Mouse (Mus musculus): Measurements from ENCODE around the gene Zfp507. TPM values are rescaled to one million over a fixed set of nuclear protein-coding genes. Genes with fewer than 3 reads are reported as not detected.
A peak's percentile ranks its signal among the peaks of the same experiment; 100 is the strongest.

The Zfp507 gene
- polyA plus RNA-seq, 1 experiment from 2014 or later = 20.3 TPM

- H3K4me1 ChIP-seq = no peaks in the 10 kb centered on the region
- H3K4me2 ChIP-seq = no peak overlapping the region
- H3K27me3 ChIP-seq = no peaks in the 10 kb centered on the region
- no peak overlapping the region for H3K4me3 ChIP-seq (replicated peaks)
- H3K36me3 ChIP-seq = peaks cover 56% of the 10 kb centered on the region
- no peak overlapping the region for H3K9ac ChIP-seq
- H3K27ac ChIP-seq = no peak overlapping the region
- ATAC-seq (replicated peaks; ENCODE audit: low FRiP score) = no peak
- WGBS = 92% methylated on average over 8 of the region's 8 CpGs
- no peaks in the 10 kb centered on the region for H3K9me3 ChIP-seq (replicated peaks)
Observed at GRCm38 (mm10) chr7:35772347-35772746, 30.5 kb downstream of the Zfp507 start.

- no peak for ATAC-seq (replicated peaks; ENCODE audit: low FRiP score)
- Histone ChIP-seq H3K4me3 (replicated peaks) (no peak overlapping the region), H3K4me1 (no peaks in the 10 kb centered on the region), H3K27me3 (no peaks in the 10 kb centered on the region), H3K27ac (no peak overlapping the region), H3K9ac (no peak overlapping the region), H3K9me3 (replicated peaks) (no peaks in the 10 kb centered on the region), H3K4me2 (no peak overlapping the region), H3K36me3 (peaks cover 45% of the 10 kb centered on the region)
Observed at GRCm38 (mm10) chr7:35771106-35771505, 31.7 kb downstream of the Zfp507 start.

- Histone ChIP-seq H3K9me3 (replicated peaks) (no peaks in the 10 kb centered on the region), H3K4me3 (replicated peaks) (no peak overlapping the region), H3K9ac (no peak overlapping the region), H3K4me2 (no peak overlapping the region), H3K36me3 (peaks cover 35% of the 10 kb centered on the region), H3K27ac (no peak overlapping the region), H3K27me3 (no peaks in the 10 kb centered on the region), H3K4me1 (no peaks in the 10 kb centered on the region)
- WGBS = 87% methylated on average over 7 of the region's 7 CpGs
- no peak for ATAC-seq (replicated peaks; ENCODE audit: low FRiP score)
Observed at GRCm38 (mm10) chr7:35770122-35770521, 32.7 kb downstream of the Zfp507 start.

GRCm38 (mm10) chr7:35764461-35764860, 38.3 kb downstream of the Zfp507 start:
- no peak for ATAC-seq (replicated peaks; ENCODE audit: low FRiP score)
- no peak overlapping the region for H3K27ac ChIP-seq
- no peak overlapping the region for H3K4me3 ChIP-seq (replicated peaks)
- H3K36me3 ChIP-seq = no peaks in the 10 kb centered on the region
- no peak overlapping the region for H3K4me2 ChIP-seq
- no peaks in the 10 kb centered on the region; the same call in 1 of the 2 replicates for H3K9me3 ChIP-seq (replicated peaks)
- no peak overlapping the region for H3K9ac ChIP-seq
- 87% methylated on average over 11 of the region's 11 CpGs for WGBS
- no peaks in the 10 kb centered on the region for H3K27me3 ChIP-seq
- H3K4me1 ChIP-seq = no peaks in the 10 kb centered on the region

- no peak for ATAC-seq (replicated peaks; ENCODE audit: low FRiP score)
- Histone ChIP-seq H3K4me2 (no peak overlapping the region), H3K4me3 (replicated peaks) (no peak overlapping the region), H3K27me3 (no peaks in the 10 kb centered on the region), H3K9ac (no peak overlapping the region), H3K36me3 (no peaks in the 10 kb centered on the region), H3K27ac (no peak overlapping the region), H3K4me1 (no peaks in the 10 kb centered on the region), H3K9me3 (replicated peaks) (no peaks in the 10 kb centered on the region; the same call in 1 of the 2 replicates)
- 74% methylated on average over 5 of the region's 5 CpGs for WGBS
Observed at GRCm38 (mm10) chr7:35761801-35762200, 41.0 kb downstream of the Zfp507 start.

GRCm38 (mm10) chr7:35759602-35760001, 43.2 kb downstream of the Zfp507 start:
- 21% methylated on average over 2 of the region's 2 CpGs for WGBS
- Histone ChIP-seq H3K27me3 (no peaks in the 10 kb centered on the region), H3K36me3 (no peaks in the 10 kb centered on the region), H3K4me1 (peaks cover 3% of the 10 kb centered on the region; the same call in 1 of the 2 replicates), H3K9ac (no peak overlapping the region), H3K4me3 (replicated peaks) (no peak overlapping the region), H3K4me2 (no peak overlapping the region), H3K9me3 (replicated peaks) (no peaks in the 10 kb centered on the region; the same call in 1 of the 2 replicates), H3K27ac (no peak overlapping the region)
- no peak for ATAC-seq (replicated peaks; ENCODE audit: low FRiP score)

- H3K9ac ChIP-seq = no peak overlapping the region
- 46% methylated on average over 14 of the region's 14 CpGs for WGBS
Observed at GRCm38 (mm10) chr7:35756510-35757440, 46.0 kb downstream of the Zfp507 start.

GRCm38 (mm10) chr7:35754886-35755168, 48.0 kb downstream of the Zfp507 start:
- Histone ChIP-seq H3K9ac (peak overlapping the region; percentile 68; the same call in 1 of the 2 replicates), H3K4me1 (peaks cover 16% of the 10 kb centered on the region), H3K27ac (peak overlapping the region; percentile 78), H3K36me3 (peaks cover 17% of the 10 kb centered on the region), H3K9me3 (replicated peaks) (no peaks in the 10 kb centered on the region), H3K27me3 (no peaks in the 10 kb centered on the region), H3K4me3 (replicated peaks) (peak overlapping the region; percentile 83), H3K4me2 (peak overlapping the region; percentile 93)
- WGBS = 75% methylated on average over 4 of the region's 4 CpGs
- no peak for ATAC-seq (replicated peaks; ENCODE audit: low FRiP score)

More at GRCm38 (mm10) chr7:35756510-35757440, 46.0 kb downstream of the Zfp507 start:
- H3K4me1 ChIP-seq = peaks cover 16% of the 10 kb centered on the region
- H3K4me3 ChIP-seq (replicated peaks) = no peak overlapping the region
- H3K9me3 ChIP-seq (replicated peaks) = no peaks in the 10 kb centered on the region; the same call in 1 of the 2 replicates
- H3K27ac ChIP-seq = no peak overlapping the region
- H3K4me2 ChIP-seq = no peak overlapping the region
- H3K36me3 ChIP-seq = 0 out of 2 replicates have a peak, but pooled peaks cover 4% of the 10 kb centered on the region
- H3K27me3 ChIP-seq = no peaks in the 10 kb centered on the region
- ATAC-seq (replicated peaks; ENCODE audit: low FRiP score) = no peak

GRCm38 (mm10) chr7:35754033-35754885, 48.5 kb downstream of the Zfp507 start, which contains the start of gene Dpy19l3:
Dpy19l3 (minus strand) TSS chr7:35754454.
- peak within 1 kb of the TSS; percentile 93 for H3K4me2 ChIP-seq
- peak within 1 kb of the TSS; percentile 78 for H3K27ac ChIP-seq
- no peaks in the 10 kb centered on the region for H3K27me3 ChIP-seq
- H3K4me1 ChIP-seq = peaks cover 16% of the 10 kb centered on the region
- H3K9ac ChIP-seq = peak within 1 kb of the TSS; percentile 68
- under 1% methylated on average over 69 of the region's 70 CpGs for WGBS
- H3K4me3 ChIP-seq (replicated peaks) = peak within 1 kb of the TSS; percentile 83
- H3K9me3 ChIP-seq (replicated peaks) = no peaks in the 10 kb centered on the region
- peak; percentile 97 for ATAC-seq (replicated peaks; ENCODE audit: low FRiP score)
- peaks cover 23% of the 10 kb centered on the region for H3K36me3 ChIP-seq

- Histone ChIP-seq H3K9ac (peak overlapping the region; percentile 68), H3K27me3 (no peaks in the 10 kb centered on the region), H3K36me3 (peaks cover 31% of the 10 kb centered on the region), H3K27ac (peak overlapping the region; percentile 55; the same call in 1 of the 2 replicates), H3K4me1 (peaks cover 16% of the 10 kb centered on the region), H3K4me3 (replicated peaks) (peak overlapping the region; percentile 83), H3K9me3 (replicated peaks) (no peaks in the 10 kb centered on the region), H3K4me2 (peak overlapping the region; percentile 93)
- peak; percentile 61 for ATAC-seq (replicated peaks; ENCODE audit: low FRiP score)
- 7% methylated on average over 15 of the region's 15 CpGs for WGBS
Observed at GRCm38 (mm10) chr7:35753319-35754032, 49.3 kb downstream of the Zfp507 start.

GRCm38 (mm10) chr7:35750873-35751272, 51.9 kb downstream of the Zfp507 start:
- Histone ChIP-seq H3K4me1 (peaks cover 18% of the 10 kb centered on the region), H3K36me3 (peaks cover 49% of the 10 kb centered on the region), H3K9me3 (replicated peaks) (no peaks in the 10 kb centered on the region), H3K27ac (no peak overlapping the region), H3K9ac (no peak overlapping the region), H3K4me2 (no peak overlapping the region), H3K4me3 (replicated peaks) (no peak overlapping the region), H3K27me3 (no peaks in the 10 kb centered on the region)
- no peak for ATAC-seq (replicated peaks; ENCODE audit: low FRiP score)
- WGBS = 92% methylated on average over 9 of the region's 9 CpGs
